Mouse (Mus musculus): ENCODE results near the gene Prepl.

- TF ChIP-seq CTCF (IDR thresholded peaks at IDR 0.05; ENCODE audit: control insufficient read depth, insufficient read depth, insufficient read length) (no peak), USF1 (IDR thresholded peaks at IDR 0.05; ENCODE audit: low read depth) (no peak), CEBPB (IDR thresholded peaks at IDR 0.05; ENCODE audit: low read depth) (peak; percentile 80), MAX (IDR thresholded peaks at IDR 0.05) (no peak), MYOG (IDR thresholded peaks at IDR 0.05; ENCODE audit: control insufficient read depth, extremely low read depth, insufficient read length) (no peak)
Observed at GRCm38 (mm10) chr17:85090120-85091099, at the start of gene Prepl, which contains the start of gene Camkmt.

Measured in C2C12 (cell line).